Mouse (Mus musculus): ENCODE measurements around the gene Tecta.

DNA sequence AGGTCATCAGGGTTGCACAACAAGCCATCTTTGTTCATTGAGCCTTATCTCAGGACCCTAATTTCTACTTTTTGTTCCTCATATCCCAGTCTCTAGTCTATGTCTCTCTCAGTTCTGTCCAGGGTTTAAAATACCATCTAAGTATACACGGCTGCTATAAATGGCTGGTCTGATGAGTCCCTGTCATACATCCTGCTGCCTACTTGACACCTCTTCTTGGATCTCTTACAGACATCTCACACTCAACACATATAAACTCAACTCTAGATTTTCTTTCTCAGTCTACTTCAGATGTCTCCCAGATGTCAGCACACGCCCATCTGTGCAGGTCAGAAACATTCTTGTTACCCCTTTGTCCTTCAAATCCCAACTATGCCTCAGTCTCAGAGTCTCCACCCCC is 78.3 kb downstream of the Tecta start:
- TF ChIP-seq POLR2A (IDR thresholded peaks at IDR 0.05; ENCODE audit: insufficient read depth, low read depth, low read length), result no peak
- TF ChIP-seq CTCF (IDR thresholded peaks at IDR 0.05; ENCODE audit: insufficient read depth, low read depth, low read length), result no peak

All from olfactory bulb, adult 2 months (tissue).